Mouse (Mus musculus) lung, postnatal 36 days (tissue): Measurements from ENCODE around the gene Pcolce.

ENCODE experiments used
- DNase-seq: peaks from one replicate; pipeline ENCODE4 v3.0.0; 2022; ENCODE audit warnings: mixed read lengths

Gene Pcolce

GRCm38 (mm10) chr5:137590507-137590906 lies 23.1 kb downstream of the Pcolce start:
- no peak for DNase-seq

GRCm38 (mm10) chr5:137584976-137585375 lies 28.6 kb downstream of the Pcolce start:
- DNase-seq = peak; percentile 91

- DNase-seq = peak; percentile 39
These were observed 29.9 kb downstream of the Pcolce start for GRCm38 (mm10) chr5:137583670-137584169.

- no peak for DNase-seq
These were observed 30.9 kb downstream of the Pcolce start for GRCm38 (mm10) chr5:137582702-137583101.

- no peak for DNase-seq
These were observed 33.3 kb downstream of the Pcolce start for GRCm38 (mm10) chr5:137580246-137580645.

GRCm38 (mm10) chr5:137574470-137574901 lies 39.1 kb downstream of the Pcolce start:
- peak; percentile 53 for DNase-seq

- DNase-seq = no peak
These were observed 42.6 kb downstream of the Pcolce start for GRCm38 (mm10) chr5:137570691-137571586.

GRCm38 (mm10) chr5:137570181-137570580 lies 43.4 kb downstream of the Pcolce start:
- DNase-seq = no peak

GRCm38 (mm10) chr5:137569665-137570064 lies 43.9 kb downstream of the Pcolce start, which contains the start of gene Tfr2:
TSS of gene Tfr2 (plus strand) at chr5:137569840.
- peak; percentile 78 for DNase-seq

GRCm38 (mm10) chr5:137569031-137569430 lies 44.6 kb downstream of the Pcolce start:
- DNase-seq = no peak

GRCm38 (mm10) chr5:137568223-137568798 lies 45.3 kb downstream of the Pcolce start:
- no peak for DNase-seq

- DNase-seq = no peak
These were observed 47.2 kb downstream of the Pcolce start for GRCm38 (mm10) chr5:137566416-137566815.

GRCm38 (mm10) chr5:137565744-137566143 lies 47.8 kb downstream of the Pcolce start:
- no peak for DNase-seq

- no peak for DNase-seq
These were observed 50.6 kb downstream of the Pcolce start for GRCm38 (mm10) chr5:137562965-137563364.

GRCm38 (mm10) chr5:137561556-137561955 lies 52.0 kb downstream of the Pcolce start:
- DNase-seq = no peak
